Mouse (Mus musculus): ENCODE results near the gene Hist1h3c. TPM values are rescaled to one million over a fixed set of nuclear protein-coding genes. Genes with fewer than 3 reads are reported as not detected.

The Hist1h3c gene
- total RNA-seq, 2 experiments from 2014 or later, result 24.5 to 507 TPM

DNA sequence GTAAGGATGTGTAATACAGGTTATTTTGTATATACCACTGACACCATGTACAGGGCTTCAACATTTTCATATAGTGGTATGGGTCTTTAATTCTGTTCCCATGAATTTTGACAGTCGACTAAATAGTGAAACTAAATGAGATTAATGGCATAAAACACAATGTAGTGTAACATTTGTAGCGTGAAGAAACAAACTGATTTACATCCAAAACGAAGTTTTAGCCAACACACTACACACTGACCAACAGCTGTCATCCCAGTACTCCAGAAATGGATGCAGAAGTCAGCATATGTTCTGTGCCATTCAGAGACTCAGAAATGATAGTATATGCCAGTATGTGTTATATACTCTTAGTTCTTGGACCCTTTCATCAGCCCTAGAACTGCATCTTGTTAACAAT lies 12.5 kb upstream of the Hist1h3c start:
- no peak for ATAC-seq (replicated peaks; ENCODE audit: poor library complexity, severe bottlenecking)

DNA sequence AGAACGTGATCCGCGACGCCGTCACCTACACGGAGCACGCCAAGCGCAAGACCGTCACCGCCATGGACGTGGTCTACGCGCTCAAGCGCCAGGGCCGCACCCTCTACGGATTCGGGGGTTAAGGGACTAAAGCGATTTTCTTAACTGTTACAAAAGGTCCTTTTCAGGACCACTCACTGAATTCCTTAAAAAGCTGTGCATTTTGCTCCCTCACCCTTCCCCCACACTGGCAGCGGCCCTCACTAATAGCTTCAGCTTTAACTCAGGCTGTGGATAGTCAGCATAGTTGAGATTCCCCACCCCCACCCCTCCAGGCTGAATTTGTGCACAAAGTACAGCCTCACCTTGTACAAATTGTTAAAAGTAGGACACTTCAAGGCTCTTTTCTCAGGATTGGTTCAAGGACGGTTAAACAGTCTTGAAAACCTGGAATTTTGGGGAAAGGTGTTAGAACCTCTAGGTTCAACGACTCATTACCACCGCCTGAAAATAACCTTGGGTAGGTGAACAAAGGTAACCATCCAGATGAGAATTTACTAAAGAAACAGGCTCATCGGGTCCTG lies 11.9 kb upstream of the Hist1h3c start:
- no peak for ATAC-seq (replicated peaks; ENCODE audit: poor library complexity, severe bottlenecking)

DNA sequence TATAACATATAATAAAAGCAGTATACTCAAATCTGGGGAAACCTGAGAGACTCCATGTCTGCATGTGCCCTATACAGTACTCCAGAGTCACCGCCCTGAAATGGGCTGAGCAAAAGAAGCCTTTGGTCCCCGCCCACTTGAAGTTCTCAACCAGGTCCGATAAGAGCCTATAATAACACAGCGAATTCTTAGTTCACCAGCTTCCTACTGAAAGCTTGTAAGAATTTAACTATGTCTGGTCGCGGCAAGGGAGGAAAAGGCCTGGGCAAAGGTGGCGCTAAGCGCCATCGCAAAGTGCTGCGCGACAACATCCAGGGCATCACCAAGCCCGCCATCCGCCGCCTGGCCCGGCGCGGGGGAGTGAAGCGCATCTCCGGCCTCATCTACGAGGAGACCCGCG lies 11.4 kb upstream of the Hist1h3c start, which contains the start of gene Hist1h4b:
Hist1h4b (plus strand) TSS at position 224 of the 400 bp plus-strand sequence.
- peak; percentile 43 for ATAC-seq (replicated peaks; ENCODE audit: poor library complexity, severe bottlenecking)

GRCm38 (mm10) chr13:23755000-23755399 lies 9.6 kb upstream of the Hist1h3c start:
- no peak for ATAC-seq (replicated peaks; ENCODE audit: poor library complexity, severe bottlenecking)

GRCm38 (mm10) chr13:23753314-23754078 lies 8.1 kb upstream of the Hist1h3c start:
- ATAC-seq (replicated peaks; ENCODE audit: poor library complexity, severe bottlenecking), result no peak

- no peak for ATAC-seq (replicated peaks; ENCODE audit: poor library complexity, severe bottlenecking)
Measured at GRCm38 (mm10) chr13:23752742-23753172, 7.4 kb upstream of the Hist1h3c start.

- ATAC-seq (replicated peaks; ENCODE audit: poor library complexity, severe bottlenecking), result peak; percentile 64
Measured at GRCm38 (mm10) chr13:23752067-23752741, 6.8 kb upstream of the Hist1h3c start, which contains the start of gene Hist1h3b. Gene Hist1h3b (plus strand): TSS chr13:23752267.

GRCm38 (mm10) chr13:23751478-23751956 lies 6.1 kb upstream of the Hist1h3c start:
- no peak for ATAC-seq (replicated peaks; ENCODE audit: poor library complexity, severe bottlenecking)

- peak; percentile 45 for ATAC-seq (replicated peaks; ENCODE audit: poor library complexity, severe bottlenecking)
Measured at GRCm38 (mm10) chr13:23750839-23751477, 5.6 kb upstream of the Hist1h3c start, which contains the start of gene Hist1h2ab. Gene Hist1h2ab (plus strand): TSS chr13:23751126.

DNA sequence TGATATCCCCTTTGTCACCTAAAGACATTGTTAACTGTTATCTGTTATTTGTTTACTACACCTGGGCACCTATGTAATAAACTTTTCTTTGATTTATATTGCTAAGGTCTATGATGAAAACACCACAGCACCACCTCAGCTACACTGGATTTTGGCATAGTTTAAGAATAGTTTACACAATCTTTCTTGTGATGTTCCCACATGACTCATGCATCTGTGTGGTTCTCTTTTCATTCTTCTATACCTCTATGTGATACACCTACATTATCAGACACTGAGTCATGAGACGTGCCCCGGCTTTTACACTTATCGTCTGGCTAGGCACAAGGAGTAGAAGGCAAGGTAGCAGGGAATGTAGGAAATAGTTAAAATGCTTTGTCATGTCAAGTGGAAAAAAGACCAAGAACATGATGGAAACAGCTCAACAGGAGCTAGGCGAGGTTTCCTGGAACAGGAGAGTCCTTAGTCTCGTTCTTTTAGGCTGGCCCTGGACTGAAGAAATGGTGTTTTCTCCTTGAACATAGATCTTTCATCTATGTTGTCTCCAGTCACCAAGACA lies 4.2 kb upstream of the Hist1h3c start:
- ATAC-seq (replicated peaks; ENCODE audit: poor library complexity, severe bottlenecking), result no peak

DNA sequence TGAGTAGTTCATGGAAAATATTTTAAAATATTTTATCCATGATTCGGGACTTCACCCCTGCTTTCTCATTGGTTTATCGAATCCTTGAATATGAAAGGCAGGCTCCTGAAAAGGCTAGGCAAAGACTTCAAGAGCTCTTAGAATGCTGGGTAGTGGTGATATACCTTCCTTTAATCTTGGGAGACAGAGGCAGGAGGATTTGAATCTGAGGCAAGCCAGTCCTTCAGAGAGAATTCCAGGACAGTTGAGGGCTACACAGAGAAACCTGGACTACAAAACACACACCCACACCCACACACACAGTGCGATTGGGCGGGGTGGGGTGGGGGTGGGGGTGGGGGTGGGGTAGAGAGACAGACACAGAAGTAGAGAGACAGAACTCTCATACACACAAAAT lies 2.5 kb upstream of the Hist1h3c start:
- no peak for ATAC-seq (replicated peaks; ENCODE audit: poor library complexity, severe bottlenecking)

- ATAC-seq (replicated peaks; ENCODE audit: poor library complexity, severe bottlenecking), result peak; percentile 3; the same call in 1 of the 2 replicates
Measured at GRCm38 (mm10) chr13:23747081-23747891, 1.9 kb upstream of the Hist1h3c start.

GRCm38 (mm10) chr13:23746201-23747080 lies 1.0 kb upstream of the Hist1h3c start, which contains the start of gene Hist1h2bb:
Gene Hist1h2bb (plus strand): TSS chr13:23746734.
- peak; percentile 71 for ATAC-seq (replicated peaks; ENCODE audit: poor library complexity, severe bottlenecking)

DNA sequence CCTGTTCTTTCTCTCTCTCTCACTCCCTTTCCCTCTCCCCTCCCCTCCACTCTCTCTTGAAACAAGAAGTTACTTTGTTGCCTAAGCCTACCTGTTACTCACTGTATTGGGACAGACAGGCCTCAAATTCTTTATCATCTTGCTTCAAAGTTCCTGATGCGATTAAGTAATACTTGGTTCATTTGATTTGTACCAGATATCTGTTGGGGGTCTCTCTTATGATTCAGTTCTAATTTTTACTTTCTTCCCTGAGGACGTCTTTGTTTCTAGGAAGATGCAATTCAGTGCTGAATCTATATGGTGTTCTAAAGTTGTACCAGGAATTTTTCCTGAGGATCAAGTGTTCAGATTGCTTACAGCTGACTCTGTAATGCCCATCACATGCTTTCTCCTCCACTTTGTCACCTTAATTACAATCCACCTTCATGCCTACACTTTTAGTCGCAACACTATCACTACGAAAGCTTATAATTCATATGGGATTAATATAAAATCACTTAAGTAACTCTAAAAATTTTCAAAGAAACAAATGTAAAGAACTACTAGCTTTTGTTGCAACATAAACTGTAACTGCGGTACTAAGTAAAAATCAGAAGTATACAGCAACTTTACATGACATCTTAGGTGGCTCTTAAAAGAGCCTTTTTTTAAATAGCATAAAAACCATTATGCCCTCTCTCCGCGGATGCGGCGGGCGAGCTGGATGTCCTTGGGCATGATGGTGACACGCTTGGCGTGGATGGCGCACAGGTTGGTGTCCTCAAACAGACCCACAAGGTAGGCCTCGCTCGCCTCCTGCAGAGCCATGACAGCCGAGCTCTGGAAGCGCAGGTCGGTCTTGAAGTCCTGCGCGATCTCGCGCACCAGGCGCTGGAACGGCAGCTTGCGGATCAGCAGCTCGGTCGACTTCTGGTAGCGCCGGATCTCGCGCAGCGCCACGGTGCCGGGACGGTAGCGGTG lies 701 bp downstream of the Hist1h3c start:
- 0 out of 2 replicates have a peak, but pooled peaks have one; percentile 8 for ATAC-seq (replicated peaks; ENCODE audit: poor library complexity, severe bottlenecking)

- ATAC-seq (replicated peaks; ENCODE audit: poor library complexity, severe bottlenecking), result no peak
Measured at GRCm38 (mm10) chr13:23743963-23744362, 1.4 kb downstream of the Hist1h3c start.

DNA sequence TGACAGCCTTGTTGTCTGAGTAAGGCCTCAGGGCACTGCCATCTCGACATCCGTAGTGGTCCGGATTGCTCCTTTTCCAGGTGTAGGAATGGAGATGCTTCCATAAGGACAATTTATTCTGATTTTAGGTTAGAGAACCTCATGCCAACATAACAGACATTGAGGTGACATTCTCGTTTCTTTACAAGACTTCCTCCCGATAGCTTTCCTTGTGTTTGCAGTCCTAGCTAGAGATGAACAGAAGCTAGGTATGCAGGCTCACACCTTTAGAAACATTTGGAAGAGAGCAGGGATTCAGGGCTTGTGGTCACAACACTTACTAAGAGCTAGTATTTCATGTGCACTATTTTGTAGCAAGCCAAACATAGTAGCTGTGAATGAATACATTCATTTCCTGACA lies 2.2 kb downstream of the Hist1h3c start:
- ATAC-seq (replicated peaks; ENCODE audit: poor library complexity, severe bottlenecking), result no peak

- no peak for ATAC-seq (replicated peaks; ENCODE audit: poor library complexity, severe bottlenecking)
Measured at GRCm38 (mm10) chr13:23742007-23742406, 3.4 kb downstream of the Hist1h3c start.
